Mouse (Mus musculus): ENCODE measurements at regions not wholly inside any gene's neighbourhood (a gene's known extent, or its start where the extent isn't known, plus 50 kb on each side); places are given as distances from the start of the nearest gene placed in this dataset.
"Not testable (repeated sequence)": the region's sequence is repeated elsewhere in the genome, so short reads cannot be mapped to it uniquely, and the experiment has no call there.

DNA sequence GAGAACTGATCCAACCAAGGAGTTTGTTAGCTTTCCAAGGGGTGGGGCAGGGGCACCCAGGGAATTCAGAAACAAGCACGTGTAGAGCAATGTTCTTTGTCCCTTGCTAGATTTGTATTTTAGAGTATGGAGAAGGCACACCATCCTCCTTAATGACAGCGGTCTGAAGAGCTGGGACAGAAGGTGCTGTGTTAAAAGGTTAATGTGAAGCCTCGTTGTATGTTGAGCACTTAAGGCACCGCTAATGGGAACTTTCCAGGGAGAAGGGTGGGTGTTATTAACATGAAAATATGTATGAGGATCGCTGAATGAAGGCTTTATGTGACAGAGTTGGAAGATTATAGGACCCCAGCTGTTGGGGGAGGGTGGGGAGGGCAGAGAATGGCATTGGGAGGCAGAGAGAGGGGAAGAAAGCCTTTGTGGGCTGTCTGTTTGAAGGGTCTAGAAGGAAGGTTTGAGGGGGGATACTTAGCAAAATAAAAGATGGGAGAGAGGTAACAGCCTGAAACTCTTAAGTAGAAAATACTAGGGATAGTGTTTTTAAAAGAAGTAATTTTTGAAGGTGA is 105.6 kb upstream of the Map3k1 start:
- Histone ChIP-seq H3K27me3 (ENCODE audit: control insufficient read depth, insufficient read depth, low read length) (no peaks in the 10 kb centered on the region), H3K4me1 (ENCODE audit: control insufficient read depth, insufficient read depth, low read length) (no peaks in the 10 kb centered on the region), H3K36me3 (ENCODE audit: control insufficient read depth, insufficient read depth, low read length) (no peaks in the 10 kb centered on the region), H3K4me2 (ENCODE audit: low read depth) (no peak overlapping the region), H3K9me3 (ENCODE audit: control insufficient read depth, low read length) (no peaks in the 10 kb centered on the region), H3K9ac (ENCODE audit: low read length) (no peak overlapping the region), H3K4me3 (ENCODE audit: low read depth, low read length) (no peak overlapping the region), H3K27ac (ENCODE audit: low read depth, low read length) (no peak overlapping the region)
- DNase-seq (ENCODE audit: low spot score) = no peak
- no peak for ATAC-seq (ENCODE audit: insufficient read depth, low FRiP score, low TSS enrichment)
- WGBS = 65% methylated on average over 5 of the region's 5 CpGs

DNA sequence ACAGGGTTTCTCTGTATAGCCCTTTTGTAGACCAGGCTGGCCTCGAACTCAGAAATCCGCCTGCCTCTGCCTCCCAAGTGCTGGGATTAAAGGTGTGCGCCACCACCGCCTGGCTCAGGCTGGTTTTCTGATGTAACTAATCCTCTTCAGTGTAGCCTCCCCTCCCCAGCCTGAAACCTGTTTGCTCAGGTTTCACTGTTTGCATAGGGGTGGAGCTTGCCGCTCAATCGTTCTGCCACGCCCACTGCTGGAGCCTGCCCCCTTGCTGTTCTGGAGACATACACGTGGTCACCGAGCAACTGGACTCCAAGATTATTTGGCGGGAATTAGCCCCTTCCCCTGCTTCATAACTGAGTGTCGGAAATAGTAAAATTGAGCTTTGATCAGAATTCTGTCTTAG is 110.6 kb upstream of the Map3k1 start:
- H3K4me3 ChIP-seq (ENCODE audit: low read depth, low read length); H3K36me3 ChIP-seq (ENCODE audit: control insufficient read depth, insufficient read depth, low read length); H3K9ac ChIP-seq (ENCODE audit: low read length); H3K27me3 ChIP-seq (ENCODE audit: control insufficient read depth, insufficient read depth, low read length); H3K9me3 ChIP-seq (ENCODE audit: control insufficient read depth, low read length); ATAC-seq (ENCODE audit: insufficient read depth, low FRiP score, low TSS enrichment); H3K4me1 ChIP-seq (ENCODE audit: control insufficient read depth, insufficient read depth, low read length); H3K27ac ChIP-seq (ENCODE audit: low read depth, low read length); H3K4me2 ChIP-seq (ENCODE audit: low read depth); DNase-seq (ENCODE audit: low spot score): not testable (repeated sequence)
- WGBS = 76% methylated on average over 11 of the region's 11 CpGs

- Histone ChIP-seq H3K4me2 (ENCODE audit: low read depth) (no peak overlapping the region), H3K36me3 (ENCODE audit: control insufficient read depth, insufficient read depth, low read length) (no peaks in the 10 kb centered on the region), H3K9me3 (ENCODE audit: control insufficient read depth, low read length) (peaks cover 5% of the 10 kb centered on the region; the same call in 1 of the 2 replicates), H3K27ac (ENCODE audit: low read depth, low read length) (no peak overlapping the region), H3K27me3 (ENCODE audit: control insufficient read depth, insufficient read depth, low read length) (no peaks in the 10 kb centered on the region), H3K4me3 (ENCODE audit: low read depth, low read length) (no peak overlapping the region), H3K9ac (ENCODE audit: low read length) (no peak overlapping the region), H3K4me1 (ENCODE audit: control insufficient read depth, insufficient read depth, low read length) (no peaks in the 10 kb centered on the region)
- DNase-seq (ENCODE audit: low spot score) = no peak
- 90% methylated on average over 2 of the region's 2 CpGs for WGBS
- ATAC-seq (ENCODE audit: insufficient read depth, low FRiP score, low TSS enrichment) = no peak
Observed at GRCm38 (mm10) chr13:111920534-111920933, 111.7 kb upstream of the Map3k1 start.

GRCm38 (mm10) chr13:111921142-111922035 is 112.6 kb upstream of the Map3k1 start:
- DNase-seq (ENCODE audit: low spot score) (no peak), ATAC-seq (ENCODE audit: insufficient read depth, low FRiP score, low TSS enrichment) (no peak)
- Histone ChIP-seq H3K4me1 (ENCODE audit: control insufficient read depth, insufficient read depth, low read length) (no peaks in the 10 kb centered on the region), H3K27ac (ENCODE audit: low read depth, low read length) (no peak overlapping the region), H3K4me3 (ENCODE audit: low read depth, low read length) (no peak overlapping the region), H3K36me3 (ENCODE audit: control insufficient read depth, insufficient read depth, low read length) (no peaks in the 10 kb centered on the region), H3K4me2 (ENCODE audit: low read depth) (no peak overlapping the region), H3K27me3 (ENCODE audit: control insufficient read depth, insufficient read depth, low read length) (no peaks in the 10 kb centered on the region), H3K9me3 (ENCODE audit: control insufficient read depth, low read length) (peaks cover 5% of the 10 kb centered on the region; the same call in 1 of the 2 replicates), H3K9ac (ENCODE audit: low read length) (no peak overlapping the region)
- WGBS = 89% methylated on average over 5 of the region's 5 CpGs

DNA sequence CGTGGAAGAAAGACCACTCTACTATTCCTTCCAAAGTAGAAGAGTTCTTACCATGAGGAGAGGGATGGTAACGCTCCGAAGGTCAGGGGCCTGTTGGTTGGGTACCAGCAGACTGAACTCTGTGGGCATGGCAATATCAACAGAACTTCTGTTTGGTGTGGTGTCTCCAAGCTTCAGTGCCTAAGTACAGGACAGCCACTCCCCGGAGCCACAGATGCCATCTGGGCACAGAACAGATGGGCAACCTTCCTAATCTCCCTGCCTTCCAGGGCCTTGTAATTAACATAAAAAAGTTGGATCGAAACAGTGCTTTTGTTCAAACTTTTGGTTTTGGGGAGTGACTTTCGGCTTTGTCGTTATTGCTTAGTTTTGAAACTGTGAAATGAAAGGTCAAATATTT is 116.6 kb upstream of the Map3k1 start:
- H3K9me3 ChIP-seq (ENCODE audit: control insufficient read depth, low read length) = peaks cover 5% of the 10 kb centered on the region; the same call in 1 of the 2 replicates
- ATAC-seq (ENCODE audit: insufficient read depth, low FRiP score, low TSS enrichment) = no peak
- H3K27ac ChIP-seq (ENCODE audit: low read depth, low read length) = no peak overlapping the region
- no peaks in the 10 kb centered on the region for H3K4me1 ChIP-seq (ENCODE audit: control insufficient read depth, insufficient read depth, low read length)
- H3K4me2 ChIP-seq (ENCODE audit: low read depth) = no peak overlapping the region
- no peak for DNase-seq (ENCODE audit: low spot score)
- H3K27me3 ChIP-seq (ENCODE audit: control insufficient read depth, insufficient read depth, low read length) = no peaks in the 10 kb centered on the region
- no peak overlapping the region for H3K9ac ChIP-seq (ENCODE audit: low read length)
- no peak overlapping the region for H3K4me3 ChIP-seq (ENCODE audit: low read depth, low read length)
- 95% methylated on average over 7 of the region's 7 CpGs for WGBS
- H3K36me3 ChIP-seq (ENCODE audit: control insufficient read depth, insufficient read depth, low read length) = no peaks in the 10 kb centered on the region

DNA sequence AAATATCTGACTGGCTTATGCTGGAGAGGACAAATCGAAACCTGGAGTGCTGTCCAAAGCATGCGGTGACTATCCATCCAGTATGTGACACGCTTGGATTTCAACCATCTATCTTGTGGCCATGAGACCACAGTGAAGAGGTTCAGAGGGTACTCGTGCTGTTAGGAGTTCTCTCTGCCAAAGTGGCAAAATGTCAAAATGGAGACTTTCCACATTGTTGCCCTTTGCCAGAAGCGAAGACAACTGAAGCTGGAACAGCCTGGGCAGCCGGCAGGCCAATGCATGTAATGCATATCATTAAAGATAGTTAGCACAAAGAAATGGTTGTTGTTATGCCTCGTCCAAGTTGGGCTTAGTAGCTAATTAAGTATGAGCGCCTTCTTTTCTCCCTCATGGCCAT is 118.0 kb upstream of the Map3k1 start:
- Histone ChIP-seq H3K27me3 (ENCODE audit: control insufficient read depth, insufficient read depth, low read length) (no peaks in the 10 kb centered on the region), H3K9me3 (ENCODE audit: control insufficient read depth, low read length) (peaks cover 4% of the 10 kb centered on the region; the same call in 1 of the 2 replicates), H3K4me1 (ENCODE audit: control insufficient read depth, insufficient read depth, low read length) (no peaks in the 10 kb centered on the region), H3K27ac (ENCODE audit: low read depth, low read length) (no peak overlapping the region), H3K4me2 (ENCODE audit: low read depth) (no peak overlapping the region), H3K9ac (ENCODE audit: low read length) (no peak overlapping the region), H3K36me3 (ENCODE audit: control insufficient read depth, insufficient read depth, low read length) (no peaks in the 10 kb centered on the region), H3K4me3 (ENCODE audit: low read depth, low read length) (no peak overlapping the region)
- no peak for ATAC-seq (ENCODE audit: insufficient read depth, low FRiP score, low TSS enrichment)
- no peak for DNase-seq (ENCODE audit: low spot score)
- WGBS = 90% methylated on average over 8 of the region's 8 CpGs

- DNase-seq (ENCODE audit: low spot score) (no peak), ATAC-seq (ENCODE audit: insufficient read depth, low FRiP score, low TSS enrichment) (no peak)
- H3K9ac ChIP-seq (ENCODE audit: low read length) = no peak overlapping the region
- H3K4me2 ChIP-seq (ENCODE audit: low read depth) = no peak overlapping the region
- no peak overlapping the region for H3K27ac ChIP-seq (ENCODE audit: low read depth, low read length)
- no peaks in the 10 kb centered on the region for H3K36me3 ChIP-seq (ENCODE audit: control insufficient read depth, insufficient read depth, low read length)
- no peaks in the 10 kb centered on the region for H3K27me3 ChIP-seq (ENCODE audit: control insufficient read depth, insufficient read depth, low read length)
- H3K9me3 ChIP-seq (ENCODE audit: control insufficient read depth, low read length) = no peaks in the 10 kb centered on the region; the same call in 1 of the 2 replicates
- no peaks in the 10 kb centered on the region for H3K4me1 ChIP-seq (ENCODE audit: control insufficient read depth, insufficient read depth, low read length)
- H3K4me3 ChIP-seq (ENCODE audit: low read depth, low read length) = no peak overlapping the region
- WGBS = 91% methylated on average over 3 of the region's 3 CpGs
Observed at GRCm38 (mm10) chr13:111927489-111927888, 118.7 kb upstream of the Map3k1 start.

DNA sequence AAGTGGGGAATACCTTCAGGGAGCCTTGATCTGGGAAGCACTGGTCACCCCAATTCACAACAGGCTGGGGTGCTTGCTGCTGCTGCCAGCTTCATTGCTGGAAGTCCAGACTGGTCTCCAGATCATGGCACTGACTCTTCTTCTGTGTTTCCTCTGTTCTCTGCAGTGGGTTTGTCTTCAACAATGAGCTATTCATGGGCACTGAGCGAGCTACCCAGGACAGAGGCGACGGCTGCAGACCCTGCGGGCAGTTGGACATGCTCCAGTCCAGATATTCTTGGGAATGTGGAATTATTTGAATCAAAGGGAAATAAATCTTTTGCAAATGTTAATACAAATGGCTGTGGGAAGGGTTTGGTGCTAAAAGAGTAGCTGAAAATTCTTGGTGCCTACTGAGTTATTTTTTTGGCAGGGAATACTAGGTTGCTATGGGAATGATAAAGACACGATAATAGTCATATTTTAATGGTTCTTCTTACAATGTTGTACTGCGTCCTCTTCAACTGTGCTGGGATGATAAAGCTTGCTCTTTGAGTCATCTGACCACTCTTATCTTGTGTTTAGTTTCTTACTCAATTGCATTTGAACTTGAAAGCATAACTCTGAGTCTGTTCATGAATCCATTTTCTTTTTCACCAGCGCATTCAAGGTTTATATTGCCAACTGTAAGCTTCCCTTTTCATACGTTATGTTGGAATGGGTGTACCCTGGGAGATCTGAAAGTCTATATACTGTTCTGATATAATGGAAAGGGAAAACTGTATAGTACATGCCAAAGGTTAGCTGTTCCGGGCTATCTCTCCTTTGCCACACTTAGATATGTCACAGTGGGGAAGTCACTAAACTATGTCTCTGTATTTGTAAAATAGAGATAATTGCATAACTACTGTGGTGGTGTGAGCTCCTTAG is 120.1 kb upstream of the Map3k1 start:
- no peak overlapping the region for H3K9ac ChIP-seq (ENCODE audit: low read length)
- DNase-seq (ENCODE audit: low spot score) (no peak), ATAC-seq (ENCODE audit: insufficient read depth, low FRiP score, low TSS enrichment) (no peak)
- H3K4me1 ChIP-seq (ENCODE audit: control insufficient read depth, insufficient read depth, low read length) = no peaks in the 10 kb centered on the region
- H3K27me3 ChIP-seq (ENCODE audit: control insufficient read depth, insufficient read depth, low read length) = no peaks in the 10 kb centered on the region
- H3K4me2 ChIP-seq (ENCODE audit: low read depth) = no peak overlapping the region
- H3K36me3 ChIP-seq (ENCODE audit: control insufficient read depth, insufficient read depth, low read length) = no peaks in the 10 kb centered on the region
- H3K4me3 ChIP-seq (ENCODE audit: low read depth, low read length) = no peak overlapping the region
- H3K9me3 ChIP-seq (ENCODE audit: control insufficient read depth, low read length) = no peaks in the 10 kb centered on the region
- 88% methylated on average over 9 of the region's 9 CpGs for WGBS
- H3K27ac ChIP-seq (ENCODE audit: low read depth, low read length) = no peak overlapping the region

All from neural tube, embryonic 11.5 days (tissue).